Mouse (Mus musculus) right cerebral cortex, postnatal 10 days (tissue): ENCODE measurements around the gene Epor.

Experiments
- DNase-seq, 2 experiments: peaks; one replicate each; pipeline ENCODE4 v3.0.0; 2021; ENCODE audit warnings: low spot score in 2 of 2

Gene Epor

GRCm38 (mm10) chr9:21936692-21937570 is 26.4 kb downstream of the Epor start, which contains the start of gene Plppr2:
TSS of gene Plppr2 (plus strand) at chr9:21937033.
- peak; percentile 99 for DNase-seq

GRCm38 (mm10) chr9:21935466-21936131 is 27.7 kb downstream of the Epor start:
- no peak for DNase-seq

- no peak for DNase-seq
Measured at GRCm38 (mm10) chr9:21934021-21934420, 29.3 kb downstream of the Epor start.

- no peak for DNase-seq
Measured at GRCm38 (mm10) chr9:21932445-21933137, 30.7 kb downstream of the Epor start.

- no peak for DNase-seq
Measured at GRCm38 (mm10) chr9:21932006-21932405, 31.3 kb downstream of the Epor start.

- DNase-seq, result no peak
Measured at GRCm38 (mm10) chr9:21929208-21929607, 34.1 kb downstream of the Epor start.

GRCm38 (mm10) chr9:21927208-21927753 is 36.0 kb downstream of the Epor start, which contains the start of the genes Ccdc159 and Tmem205:
TSS of gene Ccdc159 (plus strand) at chr9:21927471.
TSS of gene Tmem205 (minus strand) at chr9:21927556.
- peak; percentile 95 to 97 for DNase-seq

- no peak for DNase-seq
Measured at GRCm38 (mm10) chr9:21926784-21927183, 36.5 kb downstream of the Epor start.

GRCm38 (mm10) chr9:21926155-21926554 is 37.2 kb downstream of the Epor start:
- no peak for DNase-seq

- DNase-seq, result no peak
Measured at GRCm38 (mm10) chr9:21925506-21925905, 37.8 kb downstream of the Epor start.

GRCm38 (mm10) chr9:21925034-21925433 is 38.3 kb downstream of the Epor start:
- DNase-seq, result no peak

- DNase-seq, result no peak
Measured at GRCm38 (mm10) chr9:21924099-21924493, 39.2 kb downstream of the Epor start.

- no peak for DNase-seq
Measured at GRCm38 (mm10) chr9:21923490-21924098, 39.7 kb downstream of the Epor start.

GRCm38 (mm10) chr9:21923036-21923435 is 40.3 kb downstream of the Epor start:
- no peak for DNase-seq

GRCm38 (mm10) chr9:21918692-21919384 is 44.5 kb downstream of the Epor start:
- no peak for DNase-seq

GRCm38 (mm10) chr9:21918035-21918592 is 45.2 kb downstream of the Epor start, which contains the start of gene Rab3d:
TSS of gene Rab3d (minus strand) at chr9:21918192.
- DNase-seq, result peak; percentile 94 to 95

- peak; percentile 86 to 88 for DNase-seq
Measured at GRCm38 (mm10) chr9:21917493-21918034, 45.7 kb downstream of the Epor start.

GRCm38 (mm10) chr9:21916851-21917492 is 46.3 kb downstream of the Epor start:
- DNase-seq, result no peak

GRCm38 (mm10) chr9:21909474-21910223 is 53.7 kb downstream of the Epor start:
- DNase-seq, result no peak
